ENCODE assay signal across 28 mouse cellular contexts in the genomic region with DNA sequence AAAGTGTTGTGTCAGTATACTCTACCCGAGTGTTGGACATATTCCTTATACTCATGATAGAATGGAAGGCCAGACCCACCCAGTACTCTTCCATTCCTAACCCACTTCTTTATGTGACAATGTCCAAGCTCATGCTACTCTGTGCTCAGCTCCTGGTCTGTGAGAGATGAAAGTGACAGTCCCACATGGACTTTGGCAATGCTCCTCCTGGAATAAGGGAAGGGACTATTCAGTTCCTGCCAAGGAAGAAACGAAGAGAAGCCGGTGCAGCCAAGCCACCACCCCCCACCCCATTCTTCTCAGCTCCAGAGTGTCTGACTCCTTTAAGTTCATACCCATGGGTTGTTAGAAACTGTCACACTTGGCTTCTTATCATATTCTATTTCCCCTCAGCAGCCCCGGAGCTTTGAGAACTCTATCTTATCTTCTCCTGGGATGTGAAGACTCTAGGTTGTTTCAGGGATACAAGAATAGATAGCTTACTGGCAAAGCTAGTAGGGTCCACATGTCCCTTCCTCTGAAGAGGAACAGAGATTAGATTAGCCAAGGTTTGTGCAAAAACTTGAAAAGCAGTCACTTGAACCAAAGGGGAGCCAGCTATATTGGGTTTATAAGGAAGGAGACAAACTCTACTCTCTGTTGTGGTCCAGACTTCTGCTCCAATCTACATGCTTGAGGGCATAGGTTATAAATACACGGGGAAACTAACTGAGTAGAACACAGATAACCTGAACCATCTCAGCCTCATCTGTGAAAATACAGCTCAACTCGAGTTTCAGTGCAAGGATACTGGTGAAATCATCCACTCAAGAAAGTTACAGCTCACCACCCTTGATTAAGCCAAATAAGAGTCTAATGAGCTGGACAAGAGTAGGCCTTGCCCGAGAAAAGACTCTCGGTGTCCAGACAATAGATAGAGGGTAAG. TPM values are rescaled to one million over a fixed set of nuclear protein-coding genes. Genes with fewer than 3 reads are reported as not detected.
DNase-seq lines count a peak whose midpoint lies in the region; ATAC-seq lines count a peak whose summit lies in the region.
"Had no signal": no experiment of that assay in that cellular context is flagged by ENCODE, and none has a peak within 500 bp of the region (broad histone marks: within the 10 kb centered on the region; RNA-seq: fewer than 3 reads in every experiment).

No protein-coding gene starts in this region.

- peak; percentile 61; the same call in 1 of the 2 replicates for ATAC-seq in kidney, embryonic 14.5 days (ENCODE audit: low FRiP score, low TSS enrichment)
- peak; percentile 48; the same call in 1 of the 2 replicates for ATAC-seq in liver, embryonic 13.5 days (ENCODE audit: low read depth)
- no peak for ATAC-seq in liver, embryonic 11.5 days (replicated peaks; ENCODE audit: low FRiP score)
- ATAC-seq: lung, postnatal 0 days; midbrain, embryonic 16.5 days had no signal

- H3K27me3 ChIP-seq in kidney, embryonic 14.5 days (ENCODE audit: control insufficient read depth, insufficient read depth, low read length): no peaks in the 10 kb centered on the region
- no peaks in the 10 kb centered on the region for H3K27me3 ChIP-seq in liver, embryonic 13.5 days
- no peaks in the 10 kb centered on the region for H3K27me3 ChIP-seq in liver, embryonic 11.5 days (replicated peaks; ENCODE audit: control insufficient read depth, insufficient read depth, low read length)
- H3K27me3 ChIP-seq: embryonic facial prominence, embryonic 13.5 days; forebrain, embryonic 12.5 days; hindbrain, embryonic 12.5 days; limb, embryonic 12.5 days had no signal

- peaks cover 6% of the 10 kb centered on the region; the same call in 1 of the 2 replicates for H3K4me1 ChIP-seq in kidney, embryonic 14.5 days (ENCODE audit: control insufficient read depth, insufficient read depth, low read length)
- peaks cover 11% of the 10 kb centered on the region; the same call in 1 of the 2 replicates for H3K4me1 ChIP-seq in liver, embryonic 13.5 days (replicated peaks)
- peaks cover 6% of the 10 kb centered on the region; the same call in 1 of the 2 replicates for H3K4me1 ChIP-seq in liver, embryonic 11.5 days (replicated peaks; ENCODE audit: control insufficient read depth, insufficient read depth, low read length)
- H3K4me1 ChIP-seq: embryonic facial prominence, embryonic 13.5 days; forebrain, embryonic 12.5 days; hindbrain, embryonic 12.5 days; limb, embryonic 12.5 days had no signal

- no peak overlapping the region for H3K27ac ChIP-seq in kidney, embryonic 14.5 days (ENCODE audit: low read depth, low read length)
- no peak overlapping the region for H3K27ac ChIP-seq in liver, embryonic 13.5 days
- H3K27ac ChIP-seq in liver, embryonic 11.5 days (ENCODE audit: low read depth, low read length): no peak overlapping the region
- H3K27ac ChIP-seq: embryonic facial prominence, embryonic 13.5 days; forebrain, embryonic 12.5 days; hindbrain, embryonic 12.5 days; kidney, postnatal 0 days; layer of hippocampus, adult 2 months; limb, embryonic 12.5 days; macrophage had no signal

- no peak overlapping the region for H3K4me2 ChIP-seq in kidney, embryonic 14.5 days (replicated peaks; ENCODE audit: low read depth, low read length)
- no peak overlapping the region for H3K4me2 ChIP-seq in liver, embryonic 13.5 days
- no peak overlapping the region for H3K4me2 ChIP-seq in liver, embryonic 11.5 days
- H3K4me2 ChIP-seq: embryonic facial prominence, embryonic 13.5 days; forebrain, embryonic 12.5 days; hindbrain, embryonic 12.5 days; limb, embryonic 12.5 days had no signal

- H3K9me3 ChIP-seq in kidney, embryonic 14.5 days (ENCODE audit: control insufficient read depth, low read length): no peaks in the 10 kb centered on the region
- no peaks in the 10 kb centered on the region for H3K9me3 ChIP-seq in liver, embryonic 13.5 days (replicated peaks)
- H3K9me3 ChIP-seq in liver, embryonic 11.5 days (ENCODE audit: control insufficient read depth, low read length): no peaks in the 10 kb centered on the region
- H3K9me3 ChIP-seq: embryonic facial prominence, embryonic 13.5 days; forebrain, embryonic 12.5 days; hindbrain, embryonic 12.5 days; limb, embryonic 12.5 days had no signal

- H3K9ac ChIP-seq in kidney, embryonic 14.5 days (ENCODE audit: low read depth, low read length): no peak overlapping the region
- no peak overlapping the region for H3K9ac ChIP-seq in liver, embryonic 13.5 days
- H3K9ac ChIP-seq in liver, embryonic 11.5 days (ENCODE audit: low read depth, low read length): no peak overlapping the region
- H3K9ac ChIP-seq: embryonic facial prominence, embryonic 13.5 days; forebrain, embryonic 12.5 days; hindbrain, embryonic 12.5 days; limb, embryonic 12.5 days had no signal

- H3K36me3 ChIP-seq in kidney, embryonic 14.5 days (ENCODE audit: control insufficient read depth, insufficient read depth, low read length): no peaks in the 10 kb centered on the region
- H3K36me3 ChIP-seq in liver, embryonic 13.5 days: no peaks in the 10 kb centered on the region
- H3K36me3 ChIP-seq in liver, embryonic 11.5 days (ENCODE audit: control insufficient read depth, insufficient read depth, low read length): no peaks in the 10 kb centered on the region
- H3K36me3 ChIP-seq: embryonic facial prominence, embryonic 13.5 days; forebrain, embryonic 12.5 days; hindbrain, embryonic 12.5 days; limb, embryonic 12.5 days had no signal

- DNase-seq in cerebellum, postnatal 14 days: peak; percentile 19 to 47
- no peak for DNase-seq in cerebellum, adult 11 months
- DNase-seq in kidney, adult 11 months: no peak
- no peak for DNase-seq in liver, embryonic 13.5 days
- DNase-seq in liver, embryonic 11.5 days (ENCODE audit: low spot score): no peak
- DNase-seq in adrenal gland, adult 18-20 months (ENCODE audit: low spot score in 2 of 2): no peak
- DNase-seq in right cerebral cortex, postnatal 4 days: no peak
- DNase-seq: adrenal gland, postnatal 36 days; cerebellum, adult 9-11 months; embryo, embryonic 11 days; gastrocnemius, postnatal 25 days; heart, adult 18-20 months; heart, postnatal 14 days had no signal

- no peak overlapping the region for H3K4me3 ChIP-seq in kidney, embryonic 14.5 days (ENCODE audit: low read length)
- no peak overlapping the region for H3K4me3 ChIP-seq in liver, embryonic 13.5 days (replicated peaks)
- no peak overlapping the region for H3K4me3 ChIP-seq in liver, embryonic 11.5 days (ENCODE audit: low read depth, low read length)
- H3K4me3 ChIP-seq: embryonic facial prominence, embryonic 13.5 days; erythroblast, embryonic 14.5 days; forebrain, embryonic 12.5 days; hindbrain, embryonic 12.5 days; layer of hippocampus, adult 2 months; limb, embryonic 12.5 days had no signal

- 56% methylated on average over 8 of the region's 8 CpGs for WGBS in kidney, embryonic 14.5 days
- WGBS in liver, embryonic 13.5 days (ENCODE audit: insufficient replicate concordance): 33% methylated on average over 8 of the region's 8 CpGs
- WGBS in liver, embryonic 11.5 days: 50% methylated on average over 8 of the region's 8 CpGs

RNA-seq across cellular contexts. Expression of gene Pigr, which starts 3.7 kb away (rescaled TPM):
- not detected in 2 replicates for polyA plus RNA-seq in kidney, embryonic 14.5 days (2014; fragmentation: Nextera tagmentation; extraction: Ambion mirVana)
- polyA plus RNA-seq in liver, embryonic 13.5 days (2015; fragmentation: Nextera tagmentation; extraction: Ambion mirVana): 0.13 and 0.21 TPM in 2 replicates
- polyA plus RNA-seq in liver, embryonic 11.5 days (2014; fragmentation: Nextera tagmentation; extraction: Ambion mirVana): 0.12 and 0.25 TPM in 2 replicates
- under 1 TPM; 0.19 to 0.50 TPM for total RNA-seq in adrenal gland, adult 18-20 months (2021)
- total RNA-seq: gastrocnemius, postnatal 25 days; layer of hippocampus, adult 2 months; layer of hippocampus, postnatal 25 days had no signal
- polyA plus RNA-seq: embryonic facial prominence, embryonic 13.5 days; forebrain, embryonic 12.5 days; hindbrain, embryonic 12.5 days; limb, embryonic 12.5 days; macrophage; midbrain, embryonic 16.5 days; neural tube, embryonic 14.5 days had no signal

RNA-seq across cellular contexts. Expression of gene Fcamr, which starts 29.5 kb away (rescaled TPM):
- not detected in 2 replicates for polyA plus RNA-seq in kidney, embryonic 14.5 days (2014; fragmentation: Nextera tagmentation; extraction: Ambion mirVana)
- polyA plus RNA-seq in liver, embryonic 13.5 days (2015; fragmentation: Nextera tagmentation; extraction: Ambion mirVana): not detected in 2 replicates
- not detected in 2 replicates for polyA plus RNA-seq in liver, embryonic 11.5 days (2014; fragmentation: Nextera tagmentation; extraction: Ambion mirVana)
- total RNA-seq in adrenal gland, adult 18-20 months (2021): under 1 TPM in 1 of 2 experiments, not detected in 1; 0.16 TPM
- total RNA-seq: adrenal gland, postnatal 36 days; gastrocnemius, postnatal 25 days; layer of hippocampus, adult 2 months; layer of hippocampus, postnatal 25 days had no signal
- polyA plus RNA-seq: embryonic facial prominence, embryonic 13.5 days; erythroblast, embryonic 14.5 days; forebrain, embryonic 12.5 days; hindbrain, embryonic 12.5 days; limb, embryonic 12.5 days; liver, embryonic 16.5 days; macrophage; midbrain, embryonic 16.5 days; neural tube, embryonic 14.5 days; thymus, postnatal 0 days had no signal

RNA-seq across cellular contexts. Expression of gene Fcmr, which starts 35.3 kb away (rescaled TPM):
- polyA plus RNA-seq in kidney, embryonic 14.5 days (2014; fragmentation: Nextera tagmentation; extraction: Ambion mirVana): not detected in 2 replicates
- polyA plus RNA-seq in liver, embryonic 13.5 days (2015; fragmentation: Nextera tagmentation; extraction: Ambion mirVana): not detected in 2 replicates
- not detected in 2 replicates for polyA plus RNA-seq in liver, embryonic 11.5 days (2014; fragmentation: Nextera tagmentation; extraction: Ambion mirVana)
- under 1 TPM; 0.35 to 0.53 TPM for total RNA-seq in adrenal gland, adult 18-20 months (2021)
- total RNA-seq: adrenal gland, postnatal 36 days; gastrocnemius, postnatal 25 days had no signal
- polyA plus RNA-seq: embryonic facial prominence, embryonic 13.5 days; erythroblast, embryonic 14.5 days; forebrain, embryonic 12.5 days; hindbrain, embryonic 12.5 days; limb, embryonic 12.5 days; liver, embryonic 16.5 days; thymus, postnatal 0 days had no signal

RNA-seq across cellular contexts. Expression of gene Il24, which starts 57.1 kb away (rescaled TPM):
- polyA plus RNA-seq in kidney, embryonic 14.5 days (2014; fragmentation: Nextera tagmentation; extraction: Ambion mirVana): not detected in 2 replicates
- polyA plus RNA-seq in liver, embryonic 13.5 days (2015; fragmentation: Nextera tagmentation; extraction: Ambion mirVana): not detected in 2 replicates
- polyA plus RNA-seq in liver, embryonic 11.5 days (2014; fragmentation: Nextera tagmentation; extraction: Ambion mirVana): not detected in 2 replicates
- total RNA-seq in adrenal gland, adult 18-20 months (2021): not detected
- total RNA-seq: adrenal gland, postnatal 36 days; gastrocnemius, postnatal 25 days; heart, adult 18-20 months; heart, postnatal 14 days; layer of hippocampus, adult 2 months; layer of hippocampus, postnatal 25 days had no signal
- polyA plus RNA-seq: erythroblast, embryonic 14.5 days; forebrain, embryonic 12.5 days; hindbrain, embryonic 12.5 days; kidney, postnatal 0 days; limb, embryonic 12.5 days; liver, embryonic 16.5 days; lung, postnatal 0 days; macrophage; midbrain, embryonic 16.5 days; neural tube, embryonic 14.5 days had no signal

Comparison
In these comparisons a context has a peak if more than half of its experiments do, and no peak if none do; other contexts are left out.
1. DNase-seq: peak in cerebellum, postnatal 14 days (2 of 2); none in cerebellum, adult 11 months (single experiment), kidney, adult 11 months (single experiment), liver, embryonic 13.5 days (single experiment), liver, embryonic 11.5 days (single experiment), adrenal gland, adult 18-20 months (0 of 2) and right cerebral cortex, postnatal 4 days (single experiment).